Mouse (Mus musculus) limb, embryonic 14.5 days (tissue): ENCODE results near the gene Lifr. TPM values are rescaled to one million over a fixed set of nuclear protein-coding genes. Genes with fewer than 3 reads are reported as not detected.

Experiments
- ATAC-seq: fragments of 200-750 bp; cut with Nextera tagmentation; 2 replicates; pipeline ENCODE4 v1.8.0; 2017; ENCODE audit warnings: low read depth, moderate number of reproducible peaks, moderate TSS enrichment; ENCODE audit not compliant: low FRiP score
- DNase-seq: peaks from one replicate; pipeline ENCODE4 v3.0.0-alpha.2; 2015; ENCODE audit warnings: low spot score
- H3K27ac ChIP-seq: fragments of 300-500 bp; sonication (generic); replicated peaks from 2 replicates; pipeline ENCODE4 v1.5.1; 2014; ENCODE audit warnings: low read depth, mild to moderate bottlenecking, low read length, moderate library complexity, mixed read lengths
- H3K27me3 ChIP-seq: fragments of 300-500 bp; sonication (generic); 2 replicates; pipeline ENCODE4 v1.6.1; 2014; ENCODE audit warnings: low read length, mixed read lengths; ENCODE audit not compliant: control insufficient read depth, insufficient read depth
- H3K36me3 ChIP-seq: fragments of 300-500 bp; sonication (generic); 2 replicates; pipeline ENCODE4 v1.6.1; 2014; ENCODE audit warnings: mild to moderate bottlenecking, low read length, moderate library complexity, mixed read lengths; ENCODE audit not compliant: control insufficient read depth, insufficient read depth
- H3K4me1 ChIP-seq: fragments of 300-500 bp; sonication (generic); 2 replicates; pipeline ENCODE4 v1.6.1; 2014; ENCODE audit warnings: antibody characterized with exemption, low read length, mixed read lengths; ENCODE audit not compliant: control insufficient read depth, insufficient read depth
- H3K4me2 ChIP-seq: fragments of 300-500 bp; sonication (generic); replicated peaks from 2 replicates; pipeline ENCODE4 v1.6.1; 2014; ENCODE audit warnings: low read depth, mild to moderate bottlenecking, low read length, moderate library complexity; ENCODE audit not compliant: severe bottlenecking
- H3K4me3 ChIP-seq: fragments of 300-500 bp; sonication (generic); replicated peaks from 2 replicates; pipeline ENCODE4 v1.5.1; 2014; ENCODE audit warnings: low read length
- H3K9ac ChIP-seq: fragments of 300-500 bp; sonication (generic); 2 replicates; pipeline ENCODE4 v1.6.1; 2014; ENCODE audit warnings: mild to moderate bottlenecking, low read depth, low read length, moderate library complexity; ENCODE audit not compliant: severe bottlenecking
- H3K9me3 ChIP-seq: fragments of 300-500 bp; sonication (generic); 2 replicates; pipeline ENCODE4 v1.6.1; 2016; ENCODE audit warnings: low read length; ENCODE audit not compliant: control insufficient read depth
- POLR2A ChIP-seq: fragments of 200-500 bp; IDR thresholded peaks from 2 replicates; pipeline ENCODE4 v1.8.0; 2012; ENCODE audit warnings: inconsistent platforms, mild to moderate bottlenecking, moderate library complexity, borderline replicate concordance; ENCODE audit not compliant: insufficient read depth, insufficient read length; ENCODE audit errors: extremely low read depth
- WGBS: fragments of 180-500 bp; shearing (Covaris S2); extraction: QIAGEN DNeasy Blood & Tissue Kit; methylation state at CpG from one replicate; pipeline ENCODE4 v1.1.7; 2014; 5-methylcytosine and 5-hydroxymethylcytosine counted together
- polyA plus RNA-seq, 2 experiments: library from polyadenylated mRNA; depleted of rRNA in 1 of 2; stranded (reverse) in 1 of 2; unstranded in 1 of 2; fragments of >200 nt; fragmentation: Nextera tagmentation in 1 of 2; extraction: Ambion mirVana in 1 of 2; gene quantifications; 2 replicates each; pipeline versions ENCODE4 v1.2.1 to v1.2.3; 2012 to 2014

The Lifr gene
- polyA plus RNA-seq, 2 experiments, result 15.7 to 25.2 TPM

DNA sequence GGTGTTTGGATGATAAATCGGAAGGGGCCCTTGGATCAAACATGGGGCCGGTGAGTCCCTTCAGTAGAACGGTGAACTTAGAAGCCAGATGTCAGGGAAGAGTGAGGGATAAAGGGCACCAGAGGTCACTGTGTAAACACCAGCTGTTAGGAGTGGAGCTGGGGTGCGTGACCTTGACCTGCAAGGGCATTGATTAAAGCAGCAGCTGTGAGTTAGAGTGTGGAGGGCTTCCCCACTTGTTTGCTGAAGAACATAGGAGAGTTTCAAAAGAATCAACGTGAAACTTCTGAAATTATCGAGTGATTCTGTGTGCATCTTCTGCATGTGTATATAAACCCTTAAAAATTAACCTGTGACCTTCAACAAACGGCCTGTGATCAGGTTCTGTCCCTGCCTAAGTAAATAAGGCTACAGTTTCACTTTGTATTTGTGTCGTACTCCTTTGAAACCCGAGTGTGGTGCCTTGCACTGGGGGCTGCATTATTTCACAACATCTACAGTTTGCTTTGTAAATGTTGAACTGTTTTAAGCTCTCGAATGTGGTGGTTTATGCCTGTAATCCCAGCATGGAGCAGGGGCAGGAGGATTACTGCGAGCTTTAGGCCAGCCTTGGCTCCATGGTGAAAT, 77.6 kb downstream of the Lifr start:
- H3K9ac ChIP-seq, result no peak overlapping the region
- H3K9me3 ChIP-seq, result no peaks in the 10 kb centered on the region
- no peaks in the 10 kb centered on the region; the same call in 1 of the 2 replicates for H3K4me1 ChIP-seq
- no peak overlapping the region for H3K4me3 ChIP-seq
- WGBS, result 54% methylated on average over 11 of the region's 11 CpGs
- DNase-seq (no peak), ATAC-seq (no peak)
- H3K27ac ChIP-seq, result no peak overlapping the region
- peaks cover 35% of the 10 kb centered on the region for H3K36me3 ChIP-seq
- TF ChIP-seq POLR2A, result no peak
- H3K27me3 ChIP-seq, result no peaks in the 10 kb centered on the region
- no peak overlapping the region for H3K4me2 ChIP-seq

DNA sequence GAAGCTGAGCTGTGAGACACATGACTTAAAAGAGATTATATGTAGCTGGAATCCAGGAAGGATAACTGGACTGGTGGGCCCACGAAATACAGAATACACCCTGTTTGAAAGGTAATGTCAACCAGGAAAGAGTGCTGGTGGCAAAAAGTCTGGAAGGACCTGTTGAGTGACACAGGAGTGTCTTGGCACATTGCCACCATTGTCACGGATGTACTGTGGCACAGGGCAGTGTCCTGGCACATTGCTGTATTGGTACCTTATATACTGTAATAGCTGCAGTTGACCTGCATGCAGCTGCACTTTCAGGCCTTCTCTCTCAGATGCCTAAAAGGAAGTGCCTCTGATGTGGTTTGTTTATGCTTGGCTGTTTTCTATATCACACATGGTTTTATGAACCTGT, 82.5 kb downstream of the Lifr start:
- Histone ChIP-seq H3K4me3 (no peak overlapping the region), H3K4me2 (no peak overlapping the region), H3K9me3 (no peaks in the 10 kb centered on the region), H3K9ac (no peak overlapping the region), H3K27ac (no peak overlapping the region), H3K4me1 (no peaks in the 10 kb centered on the region), H3K36me3 (peaks cover 34% of the 10 kb centered on the region), H3K27me3 (no peaks in the 10 kb centered on the region)
- DNase-seq (no peak), ATAC-seq (no peak)
- 63% methylated on average over 2 of the region's 2 CpGs for WGBS
- no peak for TF ChIP-seq POLR2A

DNA sequence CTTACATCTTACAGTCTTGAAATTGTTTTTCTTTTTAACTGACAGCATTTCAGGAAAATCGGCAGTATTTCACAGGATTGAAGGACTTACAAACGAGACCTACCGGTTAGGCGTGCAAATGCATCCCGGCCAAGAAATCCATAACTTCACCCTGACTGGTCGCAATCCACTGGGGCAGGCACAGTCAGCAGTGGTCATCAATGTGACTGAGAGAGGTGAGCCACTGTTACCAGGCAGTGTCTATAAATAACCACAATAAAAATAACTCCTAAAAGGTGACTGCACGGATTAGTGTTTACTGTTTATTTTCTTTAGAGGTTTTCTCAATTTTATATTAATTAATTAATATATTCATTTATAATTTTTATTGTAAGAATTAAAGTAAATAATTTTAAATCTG, 82.9 kb downstream of the Lifr start:
- H3K4me3 ChIP-seq, result no peak overlapping the region
- no peak overlapping the region for H3K4me2 ChIP-seq
- H3K4me1 ChIP-seq, result no peaks in the 10 kb centered on the region
- no peak for TF ChIP-seq POLR2A
- H3K36me3 ChIP-seq, result peaks cover 34% of the 10 kb centered on the region
- H3K27ac ChIP-seq, result no peak overlapping the region
- no peaks in the 10 kb centered on the region for H3K9me3 ChIP-seq
- 63% methylated on average over 7 of the region's 7 CpGs for WGBS
- no peak overlapping the region for H3K9ac ChIP-seq
- H3K27me3 ChIP-seq, result no peaks in the 10 kb centered on the region
- DNase-seq (no peak), ATAC-seq (no peak)

DNA sequence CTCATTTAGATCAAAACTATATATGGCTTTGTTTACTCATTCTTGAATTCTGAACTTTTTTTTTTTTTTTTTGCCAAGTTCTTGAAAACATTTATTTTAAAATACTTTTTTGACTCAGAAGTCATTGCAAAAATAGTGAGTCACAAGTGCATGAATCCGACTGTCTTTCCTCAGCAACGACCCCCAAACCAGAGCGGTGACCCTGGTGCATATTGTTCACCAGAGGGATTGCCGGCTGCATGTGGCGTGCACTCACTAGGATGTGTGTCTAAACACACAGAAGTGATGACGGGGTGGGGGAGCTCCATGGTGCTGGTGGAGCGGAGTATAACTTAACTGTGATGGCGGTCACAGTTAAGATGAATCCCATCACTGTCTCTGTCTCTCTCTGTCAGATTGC, 83.4 kb downstream of the Lifr start:
- Histone ChIP-seq H3K4me3 (no peak overlapping the region), H3K4me2 (no peak overlapping the region), H3K36me3 (peaks cover 32% of the 10 kb centered on the region), H3K27me3 (no peaks in the 10 kb centered on the region), H3K27ac (no peak overlapping the region), H3K9me3 (no peaks in the 10 kb centered on the region), H3K4me1 (no peaks in the 10 kb centered on the region), H3K9ac (no peak overlapping the region)
- no peak for TF ChIP-seq POLR2A
- ATAC-seq (no peak), DNase-seq (no peak)
- WGBS, result 92% methylated on average over 8 of the region's 8 CpGs

DNA sequence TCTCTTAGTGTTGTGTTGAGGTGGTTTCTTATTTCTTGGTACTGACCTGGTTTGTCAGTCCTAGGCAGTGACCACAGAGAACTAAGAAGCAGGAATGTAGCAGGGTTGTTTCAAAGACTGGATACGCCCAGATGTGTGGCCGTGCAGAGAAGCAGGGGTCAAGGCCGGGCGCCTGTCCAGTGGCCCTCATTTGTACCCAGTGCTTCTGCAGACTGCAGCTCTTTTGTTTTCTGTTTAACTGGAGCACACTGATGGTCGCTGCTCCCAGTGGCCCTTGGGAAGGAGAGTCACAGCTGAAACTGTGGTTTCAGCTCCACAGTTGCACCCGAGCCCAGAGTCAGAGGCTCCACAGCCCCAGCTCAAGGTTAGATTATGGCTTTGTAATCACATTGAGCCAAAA, 90.2 kb downstream of the Lifr start:
- Histone ChIP-seq H3K4me1 (no peaks in the 10 kb centered on the region), H3K27ac (no peak overlapping the region), H3K9me3 (no peaks in the 10 kb centered on the region), H3K4me3 (no peak overlapping the region), H3K4me2 (no peak overlapping the region), H3K27me3 (no peaks in the 10 kb centered on the region), H3K36me3 (peaks cover 43% of the 10 kb centered on the region), H3K9ac (no peak overlapping the region)
- WGBS, result 86% methylated on average over 6 of the region's 6 CpGs
- TF ChIP-seq POLR2A, result no peak
- no peak for DNase-seq
- ATAC-seq, result no peak

DNA sequence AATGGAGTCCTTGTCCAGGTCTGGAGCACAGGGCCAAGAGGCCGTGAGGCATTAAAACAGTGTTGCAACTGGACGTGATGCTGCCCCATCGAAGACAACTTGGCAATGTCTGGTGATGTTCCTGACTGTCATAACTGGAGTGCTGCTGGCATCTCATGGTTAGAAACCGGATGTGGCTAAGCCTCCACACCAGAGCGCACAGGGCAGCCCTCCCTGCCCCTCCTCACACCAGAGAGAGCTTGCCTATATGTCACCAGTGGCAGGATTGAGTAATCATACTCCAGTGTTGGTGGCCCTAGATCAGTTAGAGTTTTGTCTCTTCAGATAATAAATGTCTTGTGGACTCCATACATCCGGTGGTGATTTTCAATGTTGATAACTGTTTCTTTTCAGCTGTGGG, 97.3 kb downstream of the Lifr start:
- Histone ChIP-seq H3K4me3 (no peak overlapping the region), H3K4me2 (no peak overlapping the region), H3K9me3 (no peaks in the 10 kb centered on the region), H3K27ac (no peak overlapping the region), H3K36me3 (peaks cover 49% of the 10 kb centered on the region), H3K9ac (no peak overlapping the region), H3K27me3 (no peaks in the 10 kb centered on the region), H3K4me1 (no peaks in the 10 kb centered on the region)
- 90% methylated on average over 6 of the region's 6 CpGs for WGBS
- DNase-seq, result no peak
- no peak for TF ChIP-seq POLR2A
- no peak for ATAC-seq
